Mouse (Mus musculus): ENCODE measurements around the gene Fam20b. TPM values are rescaled to one million over a fixed set of nuclear protein-coding genes. Genes with fewer than 3 reads are reported as not detected.
"Not testable (repeated sequence)": the region's sequence is repeated elsewhere in the genome, so short reads cannot be mapped to it uniquely, and the experiment has no call there.

Fam20b gene
- polyA plus RNA-seq, 1 experiment = 27.7 TPM

DNA sequence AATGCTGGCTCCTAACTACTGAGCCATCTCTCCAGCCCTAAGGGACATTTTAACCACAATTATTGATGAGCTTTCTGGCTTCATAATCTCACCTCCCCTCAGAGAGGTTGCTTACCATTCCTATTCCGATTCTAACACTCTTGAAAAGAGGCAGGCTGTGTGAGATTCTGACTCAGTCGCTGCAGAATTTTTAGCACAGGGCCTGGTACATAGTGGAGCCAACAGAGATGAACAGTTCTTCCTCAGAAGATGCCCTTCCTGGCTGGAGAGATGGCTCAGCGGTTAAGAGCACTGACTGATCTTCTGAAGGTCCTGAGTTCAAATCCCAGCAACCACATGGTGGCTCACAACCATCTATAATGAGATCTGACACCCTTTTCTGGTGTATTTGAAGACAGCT lies 47.0 kb downstream of the Fam20b start:
- H3K36me3 ChIP-seq (ENCODE audit: control insufficient read depth, insufficient read depth, low read length) = no peaks in the 10 kb centered on the region
- no peak overlapping the region for H3K27ac ChIP-seq (ENCODE audit: control insufficient read depth, insufficient read depth, low read depth, low read length)
- H3K4me3 ChIP-seq (ENCODE audit: control insufficient read depth, low read depth, low read length) = no peak overlapping the region
- TF ChIP-seq POLR2A (IDR thresholded peaks at IDR 0.05; ENCODE audit: control insufficient read depth, low read depth, low read length) (no peak), CTCF (IDR thresholded peaks at IDR 0.05; ENCODE audit: control insufficient read depth, insufficient read depth, insufficient replicate concordance, low read depth, low read length) (no peak)
- peaks cover 10% of the 10 kb centered on the region for H3K4me1 ChIP-seq (ENCODE audit: control insufficient read depth, insufficient read depth, low read length)
- H3K27me3 ChIP-seq (ENCODE audit: control insufficient read depth, insufficient read depth, low read length) = no peaks in the 10 kb centered on the region

DNA sequence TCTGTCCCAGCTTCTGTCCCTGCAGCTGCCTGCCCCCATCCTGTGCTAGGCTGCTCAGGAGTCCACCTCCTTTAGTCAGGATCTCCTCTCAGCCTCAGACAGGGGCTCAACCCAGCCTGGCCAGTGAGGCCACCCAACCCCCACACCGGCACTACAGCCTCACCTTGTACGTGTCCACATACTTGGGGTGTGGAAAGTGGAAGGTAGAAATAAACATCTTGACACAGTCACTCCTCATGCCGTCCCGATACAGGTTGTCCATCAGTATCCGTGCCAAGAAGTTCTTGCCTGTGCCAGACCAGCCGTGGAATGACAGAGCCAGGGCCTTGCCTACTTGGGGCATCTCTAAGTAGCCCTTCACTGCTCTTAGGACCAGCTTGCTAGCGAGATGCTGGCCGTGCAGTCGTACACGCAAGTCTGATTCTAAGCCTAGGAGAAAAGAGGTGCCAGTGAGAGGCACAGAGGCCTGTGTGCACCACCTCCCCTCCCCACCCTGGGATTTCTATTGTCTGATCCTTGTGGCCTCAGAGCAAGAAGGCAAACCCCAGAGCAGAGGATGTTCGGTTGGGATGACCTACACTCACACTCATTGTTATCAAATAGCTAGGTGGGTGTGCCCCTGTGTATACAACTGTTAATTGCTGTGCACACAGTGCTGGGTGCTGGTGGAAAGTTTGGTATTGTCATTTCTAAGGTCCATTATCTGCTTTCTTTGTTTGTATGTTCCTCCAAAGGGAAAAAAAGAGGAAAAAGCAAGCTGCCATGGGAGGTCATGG lies 49.5 kb downstream of the Fam20b start:
- TF ChIP-seq CTCF (IDR thresholded peaks at IDR 0.05; ENCODE audit: control insufficient read depth, insufficient read depth, insufficient replicate concordance, low read depth, low read length) (no peak), POLR2A (IDR thresholded peaks at IDR 0.05; ENCODE audit: control insufficient read depth, low read depth, low read length) (no peak)
- Histone ChIP-seq H3K4me3 (ENCODE audit: control insufficient read depth, low read depth, low read length) (no peak overlapping the region), H3K36me3 (ENCODE audit: control insufficient read depth, insufficient read depth, low read length) (no peaks in the 10 kb centered on the region), H3K27ac (ENCODE audit: control insufficient read depth, insufficient read depth, low read depth, low read length) (no peak overlapping the region), H3K4me1 (ENCODE audit: control insufficient read depth, insufficient read depth, low read length) (peaks cover 7% of the 10 kb centered on the region), H3K27me3 (ENCODE audit: control insufficient read depth, insufficient read depth, low read length) (no peaks in the 10 kb centered on the region)

DNA sequence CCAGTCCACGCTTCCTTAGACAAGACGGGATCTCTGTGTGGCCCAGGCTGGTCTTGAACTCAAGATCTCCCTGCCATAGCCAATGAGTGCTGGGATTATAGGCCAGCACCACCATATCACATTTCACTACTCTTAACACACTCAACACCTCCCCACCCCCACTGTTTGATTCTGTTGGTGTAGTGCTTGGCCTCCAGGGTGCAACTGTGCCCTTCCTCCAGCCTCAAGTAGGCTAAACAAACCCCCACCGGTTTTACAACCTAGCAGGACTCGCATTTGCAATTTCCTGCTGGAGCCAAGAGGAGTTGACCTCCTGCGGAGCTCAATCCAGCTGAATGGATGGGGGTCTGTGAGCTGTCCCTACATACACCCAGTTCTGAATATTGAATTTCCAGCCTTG lies 50.3 kb downstream of the Fam20b start:
- Histone ChIP-seq H3K27me3 (ENCODE audit: control insufficient read depth, insufficient read depth, low read length) (no peaks in the 10 kb centered on the region), H3K4me1 (ENCODE audit: control insufficient read depth, insufficient read depth, low read length) (peaks cover 6% of the 10 kb centered on the region), H3K36me3 (ENCODE audit: control insufficient read depth, insufficient read depth, low read length) (no peaks in the 10 kb centered on the region), H3K27ac (ENCODE audit: control insufficient read depth, insufficient read depth, low read depth, low read length) (no peak overlapping the region), H3K4me3 (ENCODE audit: control insufficient read depth, low read depth, low read length) (no peak overlapping the region)
- no peak for TF ChIP-seq CTCF (IDR thresholded peaks at IDR 0.05; ENCODE audit: control insufficient read depth, insufficient read depth, insufficient replicate concordance, low read depth, low read length)
- TF ChIP-seq POLR2A (IDR thresholded peaks at IDR 0.05; ENCODE audit: control insufficient read depth, low read depth, low read length) = no peak

DNA sequence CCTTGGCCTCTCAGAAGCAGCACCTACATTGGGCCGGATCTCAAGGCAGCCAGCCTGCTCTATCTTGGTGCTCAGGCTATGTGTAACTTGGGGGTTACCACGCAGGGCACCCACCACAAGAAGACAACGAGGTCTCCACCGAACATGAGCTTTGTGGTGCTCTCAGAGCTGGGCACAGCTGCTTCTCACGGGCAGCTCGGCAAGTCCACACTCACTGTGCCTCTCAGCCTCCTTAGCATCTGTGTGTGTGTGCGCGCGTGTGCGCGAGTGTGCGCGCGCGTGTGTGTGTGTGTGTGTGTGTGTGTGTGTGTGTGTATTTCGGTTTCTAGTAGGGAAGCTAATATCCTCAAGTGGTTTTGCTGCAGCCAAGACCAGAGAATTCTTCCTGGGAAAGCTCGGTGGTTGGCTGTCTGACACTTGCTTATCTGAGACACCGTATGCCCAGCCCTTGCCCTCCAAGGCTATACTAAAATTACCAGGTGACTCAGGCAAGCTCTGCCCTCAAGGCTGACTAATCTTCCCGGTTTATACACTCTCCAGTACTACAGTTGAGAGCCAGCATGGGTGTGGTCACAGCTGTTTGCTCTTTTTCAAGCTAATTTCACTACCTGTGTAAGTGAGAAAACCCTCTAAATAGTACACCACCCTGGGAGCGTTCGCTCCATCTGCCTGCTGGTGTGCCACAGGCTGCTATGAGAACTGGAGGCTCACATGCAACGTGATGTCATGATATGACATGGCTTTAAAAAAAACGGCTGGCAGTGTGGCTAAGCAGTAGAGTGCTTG lies 51.6 kb downstream of the Fam20b start:
- Histone ChIP-seq H3K4me3 (ENCODE audit: control insufficient read depth, low read depth, low read length) (no peak overlapping the region), H3K36me3 (ENCODE audit: control insufficient read depth, insufficient read depth, low read length) (no peaks in the 10 kb centered on the region), H3K27ac (ENCODE audit: control insufficient read depth, insufficient read depth, low read depth, low read length) (no peak overlapping the region), H3K4me1 (ENCODE audit: control insufficient read depth, insufficient read depth, low read length) (peaks cover 3% of the 10 kb centered on the region), H3K27me3 (ENCODE audit: control insufficient read depth, insufficient read depth, low read length) (no peaks in the 10 kb centered on the region)
- TF ChIP-seq CTCF (IDR thresholded peaks at IDR 0.05; ENCODE audit: control insufficient read depth, insufficient read depth, insufficient replicate concordance, low read depth, low read length) (no peak), POLR2A (IDR thresholded peaks at IDR 0.05; ENCODE audit: control insufficient read depth, low read depth, low read length) (no peak)

DNA sequence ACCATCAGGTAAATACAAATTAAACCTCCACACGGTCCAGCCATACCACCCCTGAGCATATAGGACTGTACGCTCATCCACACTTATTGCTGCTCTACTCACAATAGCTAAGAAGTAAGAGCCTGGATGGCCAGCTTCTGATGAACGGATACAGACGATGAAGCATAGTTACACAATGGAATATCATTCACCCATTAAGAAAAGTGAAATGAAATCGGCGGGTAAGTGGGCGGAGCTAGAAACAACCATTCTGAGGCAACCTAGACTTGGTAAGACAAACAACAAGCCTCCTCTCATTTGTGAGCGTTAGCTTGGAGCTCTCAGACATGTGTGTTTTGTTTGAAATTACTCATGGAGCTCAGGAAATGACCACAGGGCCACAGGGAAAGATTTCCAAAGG lies 53.1 kb downstream of the Fam20b start:
- Histone ChIP-seq H3K36me3 (ENCODE audit: control insufficient read depth, insufficient read depth, low read length) (no peaks in the 10 kb centered on the region), H3K4me1 (ENCODE audit: control insufficient read depth, insufficient read depth, low read length) (peaks cover 3% of the 10 kb centered on the region), H3K27ac (ENCODE audit: control insufficient read depth, insufficient read depth, low read depth, low read length) (no peak overlapping the region), H3K27me3 (ENCODE audit: control insufficient read depth, insufficient read depth, low read length) (no peaks in the 10 kb centered on the region), H3K4me3 (ENCODE audit: control insufficient read depth, low read depth, low read length) (no peak overlapping the region)
- TF ChIP-seq POLR2A (IDR thresholded peaks at IDR 0.05; ENCODE audit: control insufficient read depth, low read depth, low read length) = no peak
- no peak for TF ChIP-seq CTCF (IDR thresholded peaks at IDR 0.05; ENCODE audit: control insufficient read depth, insufficient read depth, insufficient replicate concordance, low read depth, low read length)

DNA sequence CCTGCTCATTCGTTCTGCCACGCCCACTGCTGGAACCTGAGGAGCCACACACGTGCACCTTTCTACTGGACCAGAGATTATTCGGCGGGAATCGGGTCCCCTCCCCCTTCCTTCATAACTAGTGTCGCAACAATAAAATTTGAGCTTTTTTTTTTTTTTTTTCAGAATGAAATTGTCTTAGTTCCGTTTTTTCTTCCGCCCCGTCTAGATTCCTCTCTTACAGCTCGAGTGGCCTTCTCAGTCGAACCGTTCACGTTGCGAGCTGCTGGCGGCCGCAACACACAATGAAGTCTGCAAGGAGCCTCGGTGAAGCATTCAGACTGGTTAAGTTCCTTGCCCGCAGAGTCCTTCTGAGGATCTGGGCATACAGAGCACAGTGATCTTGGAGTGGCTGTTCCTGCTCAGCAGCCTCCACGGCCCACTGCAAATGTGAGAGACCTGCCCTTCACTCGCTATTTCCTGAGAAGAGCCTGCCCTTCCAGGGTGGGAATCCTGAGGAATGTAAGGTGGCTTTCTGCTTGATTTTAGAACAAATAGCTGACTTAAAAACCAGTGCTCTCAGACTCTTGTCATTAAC lies 58.1 kb downstream of the Fam20b start:
- H3K27ac ChIP-seq (ENCODE audit: control insufficient read depth, insufficient read depth, low read depth, low read length); H3K36me3 ChIP-seq (ENCODE audit: control insufficient read depth, insufficient read depth, low read length); H3K4me3 ChIP-seq (ENCODE audit: control insufficient read depth, low read depth, low read length); H3K27me3 ChIP-seq (ENCODE audit: control insufficient read depth, insufficient read depth, low read length); H3K4me1 ChIP-seq (ENCODE audit: control insufficient read depth, insufficient read depth, low read length): not testable (repeated sequence)

DNA sequence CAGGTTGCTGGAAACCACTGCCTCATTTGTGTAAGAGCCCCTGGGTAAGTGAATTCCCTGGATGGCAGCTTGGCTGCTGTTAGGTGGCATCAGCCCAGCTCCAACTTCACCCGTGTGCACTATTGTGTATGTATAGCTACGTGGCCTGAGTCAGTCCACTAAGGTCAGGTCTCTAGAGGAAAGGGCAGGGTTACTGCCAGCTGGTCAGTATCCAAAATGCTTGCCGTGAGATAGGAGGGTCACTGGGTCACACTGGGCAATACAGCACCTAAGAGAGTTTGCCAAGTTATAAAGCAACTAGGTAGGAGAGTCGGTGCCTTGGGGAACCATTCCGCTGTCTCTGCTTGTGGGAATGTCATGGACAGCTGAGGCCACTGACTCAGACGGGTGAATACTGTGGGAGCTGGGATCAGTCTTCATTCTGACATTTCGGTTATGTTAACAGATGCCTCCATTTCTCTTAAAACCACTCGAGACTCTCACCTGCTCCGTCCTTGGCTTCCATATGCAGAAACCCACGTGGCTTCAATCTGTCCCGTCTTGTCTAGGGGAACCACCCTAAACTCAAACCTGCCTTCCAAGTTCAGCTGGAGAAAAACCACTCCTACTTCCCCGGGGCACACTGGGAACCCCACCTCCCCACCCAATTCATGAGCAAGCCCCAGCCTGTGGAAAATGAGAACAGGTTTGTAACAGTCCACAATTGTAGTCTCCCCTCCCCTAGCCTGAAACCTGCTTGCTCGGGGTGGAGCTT lies 58.8 kb downstream of the Fam20b start:
- H3K4me3 ChIP-seq (ENCODE audit: control insufficient read depth, low read depth, low read length) = no peak overlapping the region

More for the DNA sequence above, 58.8 kb downstream of the Fam20b start:
- no peaks in the 10 kb centered on the region for H3K27me3 ChIP-seq (ENCODE audit: control insufficient read depth, insufficient read depth, low read length)
- H3K36me3 ChIP-seq (ENCODE audit: control insufficient read depth, insufficient read depth, low read length) = no peaks in the 10 kb centered on the region
- H3K27ac ChIP-seq (ENCODE audit: control insufficient read depth, insufficient read depth, low read depth, low read length) = no peak overlapping the region
- no peak for TF ChIP-seq POLR2A (IDR thresholded peaks at IDR 0.05; ENCODE audit: control insufficient read depth, low read depth, low read length)
- no peak for TF ChIP-seq CTCF (IDR thresholded peaks at IDR 0.05; ENCODE audit: control insufficient read depth, insufficient read depth, insufficient replicate concordance, low read depth, low read length)
- H3K4me1 ChIP-seq (ENCODE audit: control insufficient read depth, insufficient read depth, low read length) = peaks cover 4% of the 10 kb centered on the region

All from testis, adult 2 months (tissue).